Mouse (Mus musculus): ENCODE data around the gene Spats2.

GRCm38 (mm10) chr15:99226090-99226489, 100.4 kb downstream of the Spats2 start:
- TF ChIP-seq CTCF (IDR thresholded peaks at IDR 0.05; ENCODE audit: insufficient read depth, low read length) (no peak), POLR2A (IDR thresholded peaks at IDR 0.05; ENCODE audit: borderline replicate concordance, extremely low read depth, low read depth, low read length) (no peak)

Measured in lung, adult 2 months (tissue).